9 mouse cellular contexts compared by ENCODE assay signal in the genomic region with DNA sequence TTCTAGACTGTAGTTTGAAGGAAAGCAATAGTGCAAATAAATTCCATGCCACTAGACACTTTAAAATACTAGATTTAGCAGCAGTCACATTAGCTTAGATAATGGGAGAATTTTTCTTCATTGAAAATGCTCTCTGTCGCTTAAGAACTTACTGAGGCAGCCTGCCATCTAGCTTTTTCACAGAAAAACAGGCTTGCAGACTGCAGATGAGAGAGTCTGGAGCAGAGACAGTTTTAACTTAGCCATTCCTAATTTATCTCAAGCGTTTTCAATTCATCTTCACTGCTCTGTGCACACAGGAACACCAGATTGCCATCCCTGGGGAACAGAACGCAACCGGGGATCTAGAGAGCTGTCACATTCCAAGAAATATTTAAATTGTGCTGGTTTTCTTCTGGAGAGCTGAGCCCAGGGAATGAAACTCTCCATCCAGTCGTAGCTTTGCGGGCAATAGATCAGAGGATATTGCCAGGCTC. TPM values are rescaled to one million over a fixed set of nuclear protein-coding genes. Genes with fewer than 3 reads are reported as not detected.
A peak's percentile ranks its signal among the peaks of the same experiment; 100 is the strongest.
DNase-seq lines count a peak whose midpoint lies in the region; ATAC-seq lines count a peak whose summit lies in the region.
"Had no signal": no experiment of that assay in that cellular context is flagged by ENCODE, and none has a peak within 500 bp of the region (broad histone marks: within the 10 kb centered on the region; RNA-seq: fewer than 3 reads in every experiment).

Gene Mgat4c (plus strand): TSS at position 51 of the 476 bp plus-strand sequence.

- H3K27ac ChIP-seq in midbrain, embryonic 15.5 days, result peak within 1 kb of the TSS; percentile 83
- no peak within 1 kb of the TSS for H3K27ac ChIP-seq in limb, embryonic 10.5 days
- H3K27ac ChIP-seq: limb, embryonic 12.5 days had no signal

- no peaks in the 10 kb centered on the region for H3K4me1 ChIP-seq in midbrain, embryonic 15.5 days
- no peaks in the 10 kb centered on the region for H3K4me1 ChIP-seq in limb, embryonic 10.5 days
- H3K4me1 ChIP-seq: limb, embryonic 12.5 days had no signal

- H3K4me2 ChIP-seq in midbrain, embryonic 15.5 days, result peak within 1 kb of the TSS; percentile 46
- H3K4me2 ChIP-seq: limb, embryonic 12.5 days had no signal

- 64% methylated on average over 6 of the region's 6 CpGs for WGBS in large intestine, adult 2 months
- 23% methylated on average over 6 of the region's 6 CpGs for WGBS in midbrain, embryonic 15.5 days
- 81% methylated on average over 6 of the region's 6 CpGs for WGBS in limb, embryonic 10.5 days

- ATAC-seq in midbrain, embryonic 15.5 days (replicated peaks), result peak; percentile 91

- no peaks in the 10 kb centered on the region for H3K27me3 ChIP-seq in midbrain, embryonic 15.5 days (replicated peaks)
- no peaks in the 10 kb centered on the region for H3K27me3 ChIP-seq in limb, embryonic 10.5 days (ENCODE audit: low read depth, poor library complexity, severe bottlenecking)
- H3K27me3 ChIP-seq: limb, embryonic 12.5 days had no signal

- H3K4me3 ChIP-seq in midbrain, embryonic 15.5 days, result peak within 1 kb of the TSS; percentile 38
- no peak within 1 kb of the TSS for H3K4me3 ChIP-seq in limb, embryonic 10.5 days
- H3K4me3 ChIP-seq: limb, embryonic 12.5 days had no signal

- intact Hi-C loops in gastrocnemius, postnatal 14 days (cut with DNase I; ENCODE audit: low total_unique reads), result no loop called here

- peak; percentile 92 for DNase-seq in brain, adult 2 months (ENCODE audit: low read depth, low spot score)
- DNase-seq in cerebellum, postnatal 10 days, result peak; percentile 19 to 30
- no peak for DNase-seq in large intestine, adult 2 months (ENCODE audit: low read depth, low spot score)
- DNase-seq in limb, embryonic 10.5 days (ENCODE audit: low spot score), result no peak
- DNase-seq in heart, adult 9 months (ENCODE audit: low spot score in 2 of 2), result no peak
- DNase-seq in gastrocnemius, postnatal 14 days, result no peak
- DNase-seq in lung, postnatal 14 days, result no peak

- no peaks in the 10 kb centered on the region for H3K36me3 ChIP-seq in midbrain, embryonic 15.5 days (replicated peaks)
- no peaks in the 10 kb centered on the region for H3K36me3 ChIP-seq in limb, embryonic 10.5 days
- H3K36me3 ChIP-seq: limb, embryonic 12.5 days had no signal

- H3K9me3 ChIP-seq in midbrain, embryonic 15.5 days, result no peaks in the 10 kb centered on the region
- H3K9me3 ChIP-seq in limb, embryonic 10.5 days (replicated peaks), result no peaks in the 10 kb centered on the region
- H3K9me3 ChIP-seq: limb, embryonic 12.5 days had no signal

- H3K9ac ChIP-seq in midbrain, embryonic 15.5 days, result peak within 1 kb of the TSS; percentile 50
- H3K9ac ChIP-seq: limb, embryonic 12.5 days had no signal

RNA-seq across cellular contexts. Expression of gene Mgat4c, which starts in this region (rescaled TPM):
- polyA plus RNA-seq in large intestine, adult 2 months (2012; rRNA removed), result 19.1 and 23.8 TPM in 2 replicates
- polyA plus RNA-seq in midbrain, embryonic 15.5 days (2015; fragmentation: Nextera tagmentation; extraction: Ambion mirVana), result 49.2 and 55.1 TPM in 2 replicates
- polyA plus RNA-seq in limb, embryonic 10.5 days (2016; fragmentation: Nextera tagmentation; extraction: Ambion mirVana), result 0.20 and 0.25 TPM in 2 replicates
- total RNA-seq in gastrocnemius, postnatal 14 days (2021), result not detected

Comparison
In these comparisons a context has a peak if more than half of its experiments do, and no peak if none do; other contexts are left out.
1. RNA of gene Mgat4c (polyA plus RNA-seq): 49.2 to 55.1 TPM in midbrain, embryonic 15.5 days and 19.1 to 23.8 TPM in large intestine, adult 2 months; 0.20 to 0.25 TPM in limb, embryonic 10.5 days; every median in the first group is over 10 times any median in the second.
2. DNase-seq: peak in brain, adult 2 months (single experiment) and cerebellum, postnatal 10 days (2 of 2); none in large intestine, adult 2 months (single experiment), limb, embryonic 10.5 days (single experiment), heart, adult 9 months (0 of 2), gastrocnemius, postnatal 14 days (single experiment) and lung, postnatal 14 days (single experiment).